8 mouse cellular contexts compared by ENCODE assay signal in the genomic region with DNA sequence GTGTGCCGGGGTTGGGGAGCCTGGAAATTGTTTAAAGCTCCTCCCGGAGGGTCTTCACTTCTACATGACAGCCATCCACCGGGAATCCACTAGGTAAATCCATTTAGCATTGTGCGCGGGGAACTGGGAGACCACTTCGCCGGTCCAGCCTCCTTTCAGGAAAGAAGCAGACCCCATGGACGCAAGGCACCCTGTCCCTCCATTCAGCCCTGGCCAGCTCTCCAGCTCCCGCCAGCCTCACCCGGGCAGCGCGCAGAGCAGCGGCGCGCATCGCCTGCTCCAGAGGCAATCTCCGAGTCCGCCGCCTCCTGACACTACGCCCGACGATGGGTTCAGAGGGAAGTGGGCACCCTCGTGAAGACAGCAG.
A peak's percentile ranks its signal among the peaks of the same experiment; 100 is the strongest.
DNase-seq lines count a peak whose midpoint lies in the region; ATAC-seq and TF ChIP-seq lines count a peak whose summit lies in the region.

No protein-coding gene starts in this region.

- 0 out of 2 replicates have a peak, but pooled peaks have one; percentile 63 for ATAC-seq in embryonic facial prominence, embryonic 15.5 days (ENCODE audit: insufficient number of reproducible peaks, low FRiP score, low TSS enrichment, low read depth)
- ATAC-seq in intestine, embryonic 15.5 days, result peak; percentile 82
- ATAC-seq in megakaryocyte-erythroid progenitor cell, adult 5-6 weeks (replicated peaks; ENCODE audit: low FRiP score, low TSS enrichment, poor library complexity, severe bottlenecking), result peak; percentile 39
- ATAC-seq in stomach, postnatal 0 days (ENCODE audit: low FRiP score, low TSS enrichment), result no peak
- no peak for ATAC-seq in monocyte, adult 5-6 weeks (replicated peaks; ENCODE audit: insufficient number of reproducible peaks, low FRiP score, low TSS enrichment, poor library complexity, severe bottlenecking)

- H3K9me3 ChIP-seq in embryonic facial prominence, embryonic 15.5 days (replicated peaks), result no peaks in the 10 kb centered on the region
- H3K9me3 ChIP-seq in intestine, embryonic 15.5 days, result no peaks in the 10 kb centered on the region
- no peaks in the 10 kb centered on the region for H3K9me3 ChIP-seq in stomach, postnatal 0 days (ENCODE audit: control insufficient read depth, low read length)

- no peaks in the 10 kb centered on the region for H3K36me3 ChIP-seq in embryonic facial prominence, embryonic 15.5 days
- H3K36me3 ChIP-seq in intestine, embryonic 15.5 days, result no peaks in the 10 kb centered on the region
- H3K36me3 ChIP-seq in stomach, postnatal 0 days (ENCODE audit: control insufficient read depth, insufficient read depth, low read length), result no peaks in the 10 kb centered on the region

- TF ChIP-seq EP300 in stomach, postnatal 0 days (optimal IDR thresholded peaks at IDR 0.05), result no peak

- WGBS in embryonic facial prominence, embryonic 15.5 days, result under 1% methylated on average over 23 of the region's 23 CpGs
- under 1% methylated on average over 23 of the region's 23 CpGs for WGBS in intestine, embryonic 15.5 days
- WGBS in stomach, postnatal 0 days, result under 1% methylated on average over 23 of the region's 23 CpGs

- no peak for TF ChIP-seq CTCF in stomach, postnatal 0 days (IDR thresholded peaks at IDR 0.05; ENCODE audit: low read depth)

- peaks cover 33% of the 10 kb centered on the region for H3K27me3 ChIP-seq in embryonic facial prominence, embryonic 15.5 days
- peaks cover 23% of the 10 kb centered on the region for H3K27me3 ChIP-seq in intestine, embryonic 15.5 days (replicated peaks)
- no peaks in the 10 kb centered on the region for H3K27me3 ChIP-seq in stomach, postnatal 0 days (ENCODE audit: control insufficient read depth, insufficient read depth, low read length)

- peak; percentile 32 for DNase-seq in kidney, postnatal 10 days
- no peak for DNase-seq in kidney, adult 9 months
- DNase-seq in cerebellum, adult 18-20 months, result peak; percentile 59 to 71
- DNase-seq in stomach, postnatal 0 days (ENCODE audit: low spot score), result peak; percentile 15

- H3K4me2 ChIP-seq in embryonic facial prominence, embryonic 15.5 days (replicated peaks), result peak overlapping the region; percentile 89
- peak overlapping the region; percentile 87 for H3K4me2 ChIP-seq in intestine, embryonic 15.5 days (replicated peaks)
- H3K4me2 ChIP-seq in stomach, postnatal 0 days (replicated peaks; ENCODE audit: low read depth), result peak overlapping the region; percentile 74

- H3K4me1 ChIP-seq in embryonic facial prominence, embryonic 15.5 days, result peaks cover 20% of the 10 kb centered on the region
- H3K4me1 ChIP-seq in intestine, embryonic 15.5 days (replicated peaks), result peaks cover 8% of the 10 kb centered on the region; the same call in 1 of the 2 replicates
- H3K4me1 ChIP-seq in stomach, postnatal 0 days (replicated peaks; ENCODE audit: control insufficient read depth, insufficient read depth), result no peaks in the 10 kb centered on the region

- no peak overlapping the region for H3K27ac ChIP-seq in embryonic facial prominence, embryonic 15.5 days (replicated peaks)
- no peak overlapping the region for H3K27ac ChIP-seq in intestine, embryonic 15.5 days
- H3K27ac ChIP-seq in stomach, postnatal 0 days (replicated peaks), result no peak overlapping the region

- H3K9ac ChIP-seq in embryonic facial prominence, embryonic 15.5 days, result no peak overlapping the region; the same call in 1 of the 2 replicates
- H3K9ac ChIP-seq in intestine, embryonic 15.5 days, result peak overlapping the region; percentile 31; the same call in 1 of the 2 replicates
- H3K9ac ChIP-seq in stomach, postnatal 0 days (ENCODE audit: low read length), result 0 out of 2 replicates have a peak overlapping the region, but pooled peaks have one; percentile 4

- peak overlapping the region; percentile 49 for H3K4me3 ChIP-seq in embryonic facial prominence, embryonic 15.5 days (replicated peaks)
- H3K4me3 ChIP-seq in intestine, embryonic 15.5 days (replicated peaks), result peak overlapping the region; percentile 40
- H3K4me3 ChIP-seq in stomach, postnatal 0 days (ENCODE audit: low read depth, low read length), result peak overlapping the region; percentile 42

Comparison
In these comparisons a context has a peak if more than half of its experiments do, and no peak if none do; other contexts are left out.
1. ATAC-seq: peak in embryonic facial prominence, embryonic 15.5 days (single experiment), intestine, embryonic 15.5 days (single experiment) and megakaryocyte-erythroid progenitor cell, adult 5-6 weeks (single experiment); none in stomach, postnatal 0 days (single experiment) and monocyte, adult 5-6 weeks (single experiment).
2. Peak in every context shown above with its lines, with median percentiles within 50 percentile points of each other: H3K4me2 ChIP-seq and H3K4me3 ChIP-seq.